ENCODE assay signal across 19 mouse cellular contexts in genomic region chr4:106581865-106582204, GRCm38 (mm10). TPM values are rescaled to one million over a fixed set of nuclear protein-coding genes. Genes with fewer than 3 reads are reported as not detected.
DNase-seq lines count a peak whose midpoint lies in the region; ATAC-seq and TF ChIP-seq lines count a peak whose summit lies in the region.
"Had no signal": no experiment of that assay in that cellular context is flagged by ENCODE, and none has a peak within 500 bp of the region (broad histone marks: within the 10 kb centered on the region; RNA-seq: fewer than 3 reads in every experiment).

No protein-coding gene starts in this region.

- peak overlapping the region; percentile 5; the same call in 1 of the 2 replicates for H3K4me3 ChIP-seq in heart, embryonic 16.5 days (ENCODE audit: low read length)
- H3K4me3 ChIP-seq in heart, adult 2 months: no peak overlapping the region
- no peak overlapping the region for H3K4me3 ChIP-seq in intestine, postnatal 0 days (ENCODE audit: low read depth, low read length)
- H3K4me3 ChIP-seq in stomach, embryonic 16.5 days (replicated peaks; ENCODE audit: low read length): no peak overlapping the region
- H3K4me3 ChIP-seq: embryonic facial prominence, embryonic 10.5 days; hindbrain, embryonic 13.5 days; layer of hippocampus, adult 2 months; midbrain, embryonic 12.5 days had no signal

- TF ChIP-seq EP300 in heart, adult 2 months (IDR thresholded peaks at IDR 0.05; ENCODE audit: insufficient read depth, low read depth, low read length): no peak

- TF ChIP-seq POLR2A in heart, adult 2 months (IDR thresholded peaks at IDR 0.05; ENCODE audit: insufficient read depth, low read depth, low read length): no peak

- H3K27ac ChIP-seq in heart, embryonic 16.5 days (ENCODE audit: low read length): peak overlapping the region; percentile 64; the same call in 1 of the 2 replicates
- no peak overlapping the region for H3K27ac ChIP-seq in heart, adult 2 months
- peak overlapping the region; percentile 89 for H3K27ac ChIP-seq in intestine, postnatal 0 days (ENCODE audit: low read depth, low read length)
- peak overlapping the region; percentile 80 for H3K27ac ChIP-seq in stomach, embryonic 16.5 days (ENCODE audit: low read length)
- H3K27ac ChIP-seq: embryonic facial prominence, embryonic 10.5 days; hindbrain, embryonic 13.5 days; layer of hippocampus, adult 2 months; midbrain, embryonic 12.5 days had no signal

- no peak for DNase-seq in heart, adult 2 months
- peak; percentile 46 to 49 for DNase-seq in right cerebral cortex, adult 2 months (ENCODE audit: low spot score in 2 of 2)
- no peak for DNase-seq in right cerebral cortex, postnatal 14 days
- DNase-seq in embryo, embryonic 10.5 days (ENCODE audit: low spot score): no peak
- DNase-seq in cerebellum, adult 8-10 months: no peak
- DNase-seq: cerebellum, adult 18-20 months; gastrocnemius, postnatal 10 days; lung, adult 2 months; thymus, postnatal 14 days had no signal

- peaks cover 24% of the 10 kb centered on the region for H3K4me1 ChIP-seq in heart, embryonic 16.5 days (ENCODE audit: control insufficient read depth, insufficient read depth, low read length)
- H3K4me1 ChIP-seq in heart, adult 2 months (ENCODE audit: control insufficient read depth, insufficient read depth, low read length): no peaks in the 10 kb centered on the region
- no peaks in the 10 kb centered on the region for H3K4me1 ChIP-seq in intestine, postnatal 0 days (replicated peaks; ENCODE audit: control insufficient read depth, insufficient read depth, low read length)
- H3K4me1 ChIP-seq in stomach, embryonic 16.5 days (ENCODE audit: control insufficient read depth, insufficient read depth, low read length): no peaks in the 10 kb centered on the region; the same call in 1 of the 2 replicates
- H3K4me1 ChIP-seq: midbrain, embryonic 12.5 days had no signal

- TF ChIP-seq CTCF in heart, adult 2 months (IDR thresholded peaks at IDR 0.05): no peak
- no peak for TF ChIP-seq CTCF in intestine, postnatal 0 days (IDR thresholded peaks at IDR 0.05; ENCODE audit: low read depth)

- H3K27me3 ChIP-seq in heart, embryonic 16.5 days (ENCODE audit: control insufficient read depth, insufficient read depth, low read length): no peaks in the 10 kb centered on the region
- H3K27me3 ChIP-seq in heart, adult 2 months (ENCODE audit: control insufficient read depth, insufficient read depth, low read length): no peaks in the 10 kb centered on the region
- H3K27me3 ChIP-seq in intestine, postnatal 0 days (replicated peaks; ENCODE audit: control insufficient read depth, insufficient read depth, low read length): no peaks in the 10 kb centered on the region
- no peaks in the 10 kb centered on the region for H3K27me3 ChIP-seq in stomach, embryonic 16.5 days (ENCODE audit: control insufficient read depth, insufficient read depth, low read length)
- H3K27me3 ChIP-seq: CH12.LX; hindbrain, embryonic 13.5 days; midbrain, embryonic 12.5 days had no signal

- H3K9me3 ChIP-seq in heart, embryonic 16.5 days (replicated peaks; ENCODE audit: control insufficient read depth, low read length): no peaks in the 10 kb centered on the region
- H3K9me3 ChIP-seq in intestine, postnatal 0 days (ENCODE audit: control insufficient read depth): no peaks in the 10 kb centered on the region
- no peaks in the 10 kb centered on the region for H3K9me3 ChIP-seq in stomach, embryonic 16.5 days (replicated peaks; ENCODE audit: control insufficient read depth, low read length)
- H3K9me3 ChIP-seq: embryonic facial prominence, embryonic 10.5 days; hindbrain, embryonic 13.5 days; midbrain, embryonic 12.5 days had no signal

- H3K36me3 ChIP-seq in heart, embryonic 16.5 days (ENCODE audit: control insufficient read depth, insufficient read depth): peaks cover 12% of the 10 kb centered on the region
- no peaks in the 10 kb centered on the region for H3K36me3 ChIP-seq in heart, adult 2 months (ENCODE audit: control insufficient read depth, insufficient read depth, low read length)
- H3K36me3 ChIP-seq in intestine, postnatal 0 days (ENCODE audit: control insufficient read depth, insufficient read depth): peaks cover 77% of the 10 kb centered on the region
- H3K36me3 ChIP-seq in stomach, embryonic 16.5 days (ENCODE audit: control insufficient read depth, insufficient read depth, low read length): peaks cover 20% of the 10 kb centered on the region

- peak; percentile 12 for ATAC-seq in heart, embryonic 16.5 days (replicated peaks; ENCODE audit: extremely low read depth, insufficient read depth, low FRiP score)
- ATAC-seq in intestine, postnatal 0 days: no peak
- ATAC-seq in stomach, embryonic 16.5 days (ENCODE audit: insufficient read depth, low FRiP score): no peak

- H3K9ac ChIP-seq in heart, embryonic 16.5 days (ENCODE audit: low read length): no peak overlapping the region
- H3K9ac ChIP-seq in heart, adult 2 months (ENCODE audit: low read depth, low read length): no peak overlapping the region
- H3K9ac ChIP-seq in intestine, postnatal 0 days (ENCODE audit: low read depth, low read length): no peak overlapping the region
- no peak overlapping the region for H3K9ac ChIP-seq in stomach, embryonic 16.5 days (ENCODE audit: low read length)
- H3K9ac ChIP-seq: hindbrain, embryonic 13.5 days; midbrain, embryonic 12.5 days had no signal

- H3K79me2 ChIP-seq in heart, adult 2 months (replicated peaks; ENCODE audit: control insufficient read depth, insufficient read depth, low read length): no peaks in the 10 kb centered on the region

- intact Hi-C loops in heart, adult 2 months (cut with DNase I): no loop called here

- 38% methylated on average over 15 of the region's 15 CpGs for whole genome bisulfite sequencing in heart, embryonic 16.5 days
- 57% methylated on average over 15 of the region's 15 CpGs for WGBS in heart, adult 2 months
- WGBS in intestine, postnatal 0 days: 74% methylated on average over 15 of the region's 15 CpGs
- WGBS in stomach, embryonic 16.5 days: 77% methylated on average over 15 of the region's 15 CpGs

- H3K4me2 ChIP-seq in heart, embryonic 16.5 days (ENCODE audit: low read depth, low read length): peak overlapping the region; percentile 50
- H3K4me2 ChIP-seq in intestine, postnatal 0 days (replicated peaks; ENCODE audit: low read depth): peak overlapping the region; percentile 48
- no peak overlapping the region for H3K4me2 ChIP-seq in stomach, embryonic 16.5 days (ENCODE audit: low read depth, low read length)
- H3K4me2 ChIP-seq: hindbrain, embryonic 13.5 days; midbrain, embryonic 12.5 days had no signal

RNA-seq across cellular contexts. Expression of gene Dhcr24, which starts 21.0 kb away (rescaled TPM):
- polyA plus RNA-seq in heart, embryonic 16.5 days (2015; fragmentation: Nextera tagmentation; extraction: Ambion mirVana): 1.7 and 1.9 TPM in 2 replicates
- 1 to 10 TPM; 1.4 to 4.0 TPM for total RNA-seq in heart, adult 2 months (2021)
- polyA plus RNA-seq in heart, adult 2 months (2012; rRNA removed): 5.2 and 5.4 TPM in 2 replicates
- polyA plus RNA-seq in intestine, postnatal 0 days (2015; fragmentation: Nextera tagmentation; extraction: Ambion mirVana): 6.5 and 7.9 TPM in 2 replicates
- 4.2 and 4.9 TPM in 2 replicates for polyA plus RNA-seq in stomach, embryonic 16.5 days (2015; fragmentation: Nextera tagmentation; extraction: Ambion mirVana)

RNA-seq across cellular contexts. Expression of gene Lexm, which starts 35.2 kb away (rescaled TPM):
- polyA plus RNA-seq in heart, embryonic 16.5 days (2015; fragmentation: Nextera tagmentation; extraction: Ambion mirVana): not detected in 2 replicates
- not detected for total RNA-seq in heart, adult 2 months (2021)
- polyA plus RNA-seq in heart, adult 2 months (2012; rRNA removed): not detected in 2 replicates
- polyA plus RNA-seq in intestine, postnatal 0 days (2015; fragmentation: Nextera tagmentation; extraction: Ambion mirVana): not detected in 2 replicates
- not detected in 2 replicates for polyA plus RNA-seq in stomach, embryonic 16.5 days (2015; fragmentation: Nextera tagmentation; extraction: Ambion mirVana)
- total RNA-seq: gastrocnemius, postnatal 10 days; left cerebral cortex, postnatal 25 days had no signal
- polyA plus RNA-seq: kidney, embryonic 14.5 days; lung, adult 2 months had no signal

RNA-seq across cellular contexts. Expression of gene Ttc22, which starts 40.4 kb away (rescaled TPM):
- polyA plus RNA-seq in heart, embryonic 16.5 days (2015; fragmentation: Nextera tagmentation; extraction: Ambion mirVana): 0.50 and 0.55 TPM in 2 replicates
- total RNA-seq in heart, adult 2 months (2021): not detected
- 0.15 and 0.21 TPM in 2 replicates for polyA plus RNA-seq in heart, adult 2 months (2012; rRNA removed)
- polyA plus RNA-seq in intestine, postnatal 0 days (2015; fragmentation: Nextera tagmentation; extraction: Ambion mirVana): 61.9 and 66.4 TPM in 2 replicates
- polyA plus RNA-seq in stomach, embryonic 16.5 days (2015; fragmentation: Nextera tagmentation; extraction: Ambion mirVana): 12.6 and 15.3 TPM in 2 replicates
- total RNA-seq: CH12.LX had no signal
- polyA plus RNA-seq: embryonic facial prominence, embryonic 10.5 days had no signal

Comparison
In these comparisons a context has a peak if more than half of its experiments do, and no peak if none do; other contexts are left out.
1. DNase-seq: peak in right cerebral cortex, adult 2 months (2 of 2); none in heart, adult 2 months (0 of 2), right cerebral cortex, postnatal 14 days (single experiment), embryo, embryonic 10.5 days (single experiment) and cerebellum, adult 8-10 months (single experiment).